Mouse (Mus musculus) ES-E14 (cell line): Measurements from ENCODE around the gene Cited2. TPM values are rescaled to one million over a fixed set of nuclear protein-coding genes. Genes with fewer than 3 reads are reported as not detected.

Source experiments
- DNase-seq: peaks from one replicate; pipeline ENCODE4 v3.0.0-alpha.2; 2013; ENCODE audit warnings: low read depth, low spot score
- H3K27ac ChIP-seq: 2 replicates; pipeline ENCODE4 v1.5.1; 2012; ENCODE audit warnings: low read depth, mild to moderate bottlenecking, low read length, moderate library complexity, mixed read lengths; ENCODE audit not compliant: poor library complexity, insufficient read depth, severe bottlenecking
- H3K36me3 ChIP-seq: 2 replicates; pipeline ENCODE4 v1.6.1; 2012; ENCODE audit warnings: mild to moderate bottlenecking, low read length, moderate library complexity, mixed read lengths; ENCODE audit not compliant: control insufficient read depth, poor library complexity, insufficient read depth, severe bottlenecking
- H3K4me1 ChIP-seq, 2 experiments: fragments of 150-350 bp in 1 of 2; sonication (generic) in 1 of 2; 2 replicates each; pipeline ENCODE4 v1.6.1; 2012; ENCODE audit warnings: low read length in 2 of 2, mild to moderate bottlenecking in 1 of 2, mixed read lengths in 1 of 2; ENCODE audit not compliant: control insufficient read depth in 2 of 2, insufficient read depth in 2 of 2, poor library complexity in 1 of 2
- H3K4me3 ChIP-seq, 2 experiments: fragments of 150-350 bp in 1 of 2; sonication (generic) in 1 of 2; 2 replicates each; pipeline ENCODE4 v1.5.1; 2012; ENCODE audit warnings: low read length in 2 of 2, low read depth in 1 of 2, mild to moderate bottlenecking in 1 of 2, mixed read lengths in 1 of 2; ENCODE audit not compliant: insufficient read depth in 1 of 2, poor library complexity in 1 of 2, severe bottlenecking in 1 of 2
- H3K9ac ChIP-seq: 2 replicates; pipeline ENCODE4 v1.6.1; 2012; ENCODE audit warnings: low read depth, mild to moderate bottlenecking, low read length, mixed read lengths; ENCODE audit not compliant: poor library complexity, insufficient read depth, severe bottlenecking
- H3K9me3 ChIP-seq: fragments of 150-350 bp; sonication (generic); 2 replicates; pipeline ENCODE4 v1.6.1; 2012; ENCODE audit warnings: low read depth, mild to moderate bottlenecking, low read length; ENCODE audit not compliant: control insufficient read depth, insufficient read depth
- CHD2 ChIP-seq: IDR thresholded peaks from 2 replicates; pipeline ENCODE4 v1.6.1; 2014; ENCODE audit warnings: mild to moderate bottlenecking, low read depth, low read length, inconsistent platforms
- HCFC1 ChIP-seq: IDR thresholded peaks from 2 replicates; pipeline ENCODE4 v1.6.1; 2012; ENCODE audit warnings: low read length, inconsistent platforms, borderline replicate concordance; ENCODE audit not compliant: insufficient read depth
- MAFK ChIP-seq: IDR thresholded peaks from 2 replicates; pipeline ENCODE4 v1.6.1; 2014; ENCODE audit warnings: mild to moderate bottlenecking, low read depth, low read length, inconsistent platforms; ENCODE audit not compliant: insufficient read depth
- ZC3H11A ChIP-seq: IDR thresholded peaks from 2 replicates; pipeline ENCODE4 v1.6.1; 2012; ENCODE audit warnings: low read depth, mild to moderate bottlenecking, inconsistent platforms, low read length, borderline replicate concordance
- ZNF384 ChIP-seq: IDR thresholded peaks from 2 replicates; pipeline ENCODE4 v1.6.1; 2012; ENCODE audit warnings: low read depth, low read length, inconsistent platforms
- in situ Hi-C, 2 experiments: fragments of 600-800 bp; cut with MboI; formaldehyde crosslinking; loops; one replicate each; pipeline ENCODE4 v1.15.1; 2025; ENCODE audit warnings: low sequenced_read_pairs in 2 of 2, inconsistent platforms in 1 of 2; ENCODE audit not compliant: unreplicated experiment in 2 of 2
- total RNA-seq: library from RNA; depleted of rRNA; stranded (reverse); fragments of 300-350 nt; gene quantifications from 2 replicates; pipeline ENCODE4 v1.2.3, GENCODE M21; 2012

The Cited2 gene
- total RNA-seq, 1 experiment = 30.0 TPM

- no peak for TF ChIP-seq ZC3H11A
- no peak for TF ChIP-seq MAFK
- no peak for TF ChIP-seq CHD2
- no peak for TF ChIP-seq ZNF384
- no peak for TF ChIP-seq HCFC1
- in situ Hi-C loops = no loop called here
- no peak for DNase-seq
- Histone ChIP-seq H3K9me3 (no peaks in the 10 kb centered on the region), H3K36me3 (no peaks in the 10 kb centered on the region), H3K27ac (no peak overlapping the region), H3K4me1 (no peaks in the 10 kb centered on the region), H3K4me3 (no peak overlapping the region), H3K9ac (no peak overlapping the region)
Observed at GRCm38 (mm10) chr10:17680432-17681382, 42.3 kb upstream of the Cited2 start.

DNA sequence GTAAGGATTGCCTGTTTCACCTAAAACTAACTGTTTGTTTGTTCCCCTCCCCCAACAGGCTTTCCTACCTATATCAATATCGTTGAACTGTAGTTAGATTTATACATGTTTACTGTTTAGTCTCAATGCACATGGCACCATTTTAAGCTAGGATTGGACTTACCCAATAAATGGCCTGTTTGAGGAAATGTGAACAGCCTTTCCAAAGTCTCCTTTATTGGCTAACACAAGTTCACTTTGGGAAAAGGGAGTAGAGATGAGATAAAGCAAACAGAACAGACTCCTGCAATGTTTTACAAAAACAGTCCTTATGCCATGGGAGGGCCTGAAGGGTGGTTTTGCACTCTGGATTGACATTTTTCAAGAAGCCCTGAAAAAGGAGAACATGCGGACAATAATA, 41.6 kb upstream of the Cited2 start:
- no peak for TF ChIP-seq ZC3H11A
- TF ChIP-seq CHD2 = no peak
- no peak for TF ChIP-seq MAFK
- TF ChIP-seq HCFC1 = no peak
- no peak for TF ChIP-seq ZNF384
- H3K9me3 ChIP-seq = no peaks in the 10 kb centered on the region
- no peak for DNase-seq
- no peaks in the 10 kb centered on the region for H3K36me3 ChIP-seq
- H3K27ac ChIP-seq = no peak overlapping the region
- no peak overlapping the region for H3K4me3 ChIP-seq
- H3K9ac ChIP-seq = no peak overlapping the region
- H3K4me1 ChIP-seq = no peaks in the 10 kb centered on the region
- in situ Hi-C loops = no loop called here

GRCm38 (mm10) chr10:17683852-17684428, 39.1 kb upstream of the Cited2 start:
- H3K9ac ChIP-seq = no peak overlapping the region
- no peak for TF ChIP-seq HCFC1
- TF ChIP-seq ZC3H11A = no peak
- TF ChIP-seq ZNF384 = no peak
- TF ChIP-seq CHD2 = no peak
- TF ChIP-seq MAFK = no peak
- in situ Hi-C loops = no loop called here
- no peak for DNase-seq
- no peak overlapping the region for H3K4me3 ChIP-seq
- no peaks in the 10 kb centered on the region for H3K4me1 ChIP-seq
- no peaks in the 10 kb centered on the region for H3K36me3 ChIP-seq
- no peaks in the 10 kb centered on the region for H3K9me3 ChIP-seq
- H3K27ac ChIP-seq = no peak overlapping the region

- TF ChIP-seq CHD2 (no peak), MAFK (no peak), ZNF384 (no peak), HCFC1 (no peak), ZC3H11A (no peak)
- Histone ChIP-seq H3K36me3 (no peaks in the 10 kb centered on the region), H3K4me3 (no peak overlapping the region), H3K9ac (no peak overlapping the region), H3K9me3 (no peaks in the 10 kb centered on the region), H3K27ac (no peak overlapping the region), H3K4me1 (no peaks in the 10 kb centered on the region)
- in situ Hi-C loops = no loop called here
- DNase-seq = no peak
Observed at GRCm38 (mm10) chr10:17689806-17690205, 33.2 kb upstream of the Cited2 start.
